Mouse (Mus musculus): ENCODE results near the gene Rbm47. TPM values are rescaled to one million over a fixed set of nuclear protein-coding genes. Genes with fewer than 3 reads are reported as not detected.

Gene Rbm47
- polyA plus RNA-seq, 1 experiment from 2014 or later, result 105 TPM

DNA sequence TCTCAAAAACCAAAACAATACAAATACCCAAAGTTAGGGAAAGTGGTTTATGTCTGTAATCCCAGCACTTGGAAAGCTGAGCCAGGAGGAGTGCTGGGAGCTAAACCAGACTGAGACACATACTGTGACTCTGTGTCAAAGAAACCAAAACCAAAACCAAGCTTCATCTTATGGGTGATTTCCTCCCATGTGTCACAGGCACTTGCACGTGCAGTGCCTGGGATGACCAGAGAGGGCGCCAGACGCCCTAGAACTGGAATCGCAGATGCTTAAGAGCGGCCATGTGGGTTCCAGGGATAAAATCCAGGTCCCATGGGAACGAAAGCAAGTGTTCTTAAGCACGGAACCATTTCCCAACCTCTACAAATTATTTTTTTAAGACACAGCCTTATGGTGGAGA, 89.6 kb downstream of the Rbm47 start:
- H3K4me2 ChIP-seq (ENCODE audit: low read length), result no peak overlapping the region
- H3K27ac ChIP-seq, result 0 out of 2 replicates have a peak overlapping the region, but pooled peaks have one; percentile 8
- no peaks in the 10 kb centered on the region for H3K9me3 ChIP-seq (replicated peaks; ENCODE audit: low read length)
- no peak overlapping the region for H3K9ac ChIP-seq (ENCODE audit: low read depth, low read length)
- H3K4me3 ChIP-seq (replicated peaks; ENCODE audit: low read depth, low read length), result no peak overlapping the region
- WGBS, result 45% methylated on average over 7 of the region's 7 CpGs
- 0 out of 2 replicates have a peak, but pooled peaks cover 6% of the 10 kb centered on the region for H3K4me1 ChIP-seq (replicated peaks; ENCODE audit: insufficient read depth, low read length)
- peak; percentile 78 for TF ChIP-seq CTCF (IDR thresholded peaks at IDR 0.05; ENCODE audit: low read depth)
- ATAC-seq (replicated peaks; ENCODE audit: low FRiP score, low read depth) (no peak), DNase-seq (ENCODE audit: low spot score) (no peak)
- H3K36me3 ChIP-seq (ENCODE audit: insufficient read depth, low read length), result no peaks in the 10 kb centered on the region
- H3K27me3 ChIP-seq (ENCODE audit: insufficient read depth, low read length), result no peaks in the 10 kb centered on the region

- DNase-seq (ENCODE audit: low spot score), result no peak
- H3K9me3 ChIP-seq (replicated peaks; ENCODE audit: low read length), result no peaks in the 10 kb centered on the region
- no peaks in the 10 kb centered on the region for H3K27me3 ChIP-seq (ENCODE audit: insufficient read depth, low read length)
- no peaks in the 10 kb centered on the region for H3K36me3 ChIP-seq (ENCODE audit: insufficient read depth, low read length)
- peak overlapping the region; percentile 14; the same call in 1 of the 2 replicates for H3K9ac ChIP-seq (ENCODE audit: low read depth, low read length)
- H3K4me3 ChIP-seq (replicated peaks; ENCODE audit: low read depth, low read length), result no peak overlapping the region
- 0 out of 2 replicates have a peak, but pooled peaks cover 6% of the 10 kb centered on the region for H3K4me1 ChIP-seq (replicated peaks; ENCODE audit: insufficient read depth, low read length)
- 0 out of 2 replicates have a peak, but pooled peaks have one; percentile 35 for ATAC-seq (replicated peaks; ENCODE audit: low FRiP score, low read depth)
- H3K4me2 ChIP-seq (ENCODE audit: low read length), result no peak overlapping the region
- H3K27ac ChIP-seq, result peak overlapping the region; percentile 91
- TF ChIP-seq CTCF (IDR thresholded peaks at IDR 0.05; ENCODE audit: low read depth), result no peak
- WGBS, result 55% methylated on average over 11 of the region's 11 CpGs
Observed at GRCm38 (mm10) chr5:66082229-66082572, 90.7 kb downstream of the Rbm47 start.

- H3K9me3 ChIP-seq (replicated peaks; ENCODE audit: low read length), result no peaks in the 10 kb centered on the region
- no peak for TF ChIP-seq CTCF (IDR thresholded peaks at IDR 0.05; ENCODE audit: low read depth)
- ATAC-seq (replicated peaks; ENCODE audit: low FRiP score, low read depth) (peak; percentile 74), DNase-seq (ENCODE audit: low spot score) (no peak)
- peak overlapping the region; percentile 34 for H3K4me2 ChIP-seq (ENCODE audit: low read length)
- 42% methylated on average over 19 of the region's 19 CpGs for WGBS
- H3K9ac ChIP-seq (ENCODE audit: low read depth, low read length), result peak overlapping the region; percentile 14; the same call in 1 of the 2 replicates
- H3K27me3 ChIP-seq (ENCODE audit: insufficient read depth, low read length), result no peaks in the 10 kb centered on the region
- H3K4me3 ChIP-seq (replicated peaks; ENCODE audit: low read depth, low read length), result no peak overlapping the region
- peak overlapping the region; percentile 91 for H3K27ac ChIP-seq
- H3K36me3 ChIP-seq (ENCODE audit: insufficient read depth, low read length), result no peaks in the 10 kb centered on the region
- H3K4me1 ChIP-seq (replicated peaks; ENCODE audit: insufficient read depth, low read length), result 0 out of 2 replicates have a peak, but pooled peaks cover 10% of the 10 kb centered on the region
Observed at GRCm38 (mm10) chr5:66081443-66082228, 91.3 kb downstream of the Rbm47 start.

- TF ChIP-seq CTCF (IDR thresholded peaks at IDR 0.05; ENCODE audit: low read depth), result no peak
- ATAC-seq (replicated peaks; ENCODE audit: low FRiP score, low read depth) (peak; percentile 80), DNase-seq (ENCODE audit: low spot score) (peak; percentile 75)
- H3K4me2 ChIP-seq (ENCODE audit: low read length), result peak overlapping the region; percentile 34
- peak overlapping the region; percentile 30 for H3K4me3 ChIP-seq (replicated peaks; ENCODE audit: low read depth, low read length)
- H3K36me3 ChIP-seq (ENCODE audit: insufficient read depth, low read length), result no peaks in the 10 kb centered on the region
- H3K4me1 ChIP-seq (replicated peaks; ENCODE audit: insufficient read depth, low read length), result 0 out of 2 replicates have a peak, but pooled peaks cover 11% of the 10 kb centered on the region
- WGBS, result 45% methylated on average over 17 of the region's 17 CpGs
- H3K9ac ChIP-seq (ENCODE audit: low read depth, low read length), result peak overlapping the region; percentile 50
- no peaks in the 10 kb centered on the region for H3K9me3 ChIP-seq (replicated peaks; ENCODE audit: low read length)
- no peaks in the 10 kb centered on the region for H3K27me3 ChIP-seq (ENCODE audit: insufficient read depth, low read length)
- peak overlapping the region; percentile 91 for H3K27ac ChIP-seq
Observed at GRCm38 (mm10) chr5:66080529-66081220, 92.2 kb downstream of the Rbm47 start.

GRCm38 (mm10) chr5:66079358-66080179, 93.3 kb downstream of the Rbm47 start:
- 0 out of 2 replicates have a peak, but pooled peaks cover 15% of the 10 kb centered on the region for H3K4me1 ChIP-seq (replicated peaks; ENCODE audit: insufficient read depth, low read length)
- H3K27ac ChIP-seq, result peak overlapping the region; percentile 91
- peak overlapping the region; percentile 50; the same call in 1 of the 2 replicates for H3K9ac ChIP-seq (ENCODE audit: low read depth, low read length)
- ATAC-seq (replicated peaks; ENCODE audit: low FRiP score, low read depth) (no peak), DNase-seq (ENCODE audit: low spot score) (no peak)
- no peaks in the 10 kb centered on the region for H3K36me3 ChIP-seq (ENCODE audit: insufficient read depth, low read length)
- peak overlapping the region; percentile 34 for H3K4me2 ChIP-seq (ENCODE audit: low read length)
- WGBS, result 78% methylated on average over 9 of the region's 9 CpGs
- no peaks in the 10 kb centered on the region for H3K27me3 ChIP-seq (ENCODE audit: insufficient read depth, low read length)
- H3K9me3 ChIP-seq (replicated peaks; ENCODE audit: low read length), result no peaks in the 10 kb centered on the region
- TF ChIP-seq CTCF (IDR thresholded peaks at IDR 0.05; ENCODE audit: low read depth), result no peak
- peak overlapping the region; percentile 30; the same call in 1 of the 2 replicates for H3K4me3 ChIP-seq (replicated peaks; ENCODE audit: low read depth, low read length)
